Mouse (Mus musculus) erythroblast, embryonic 14.5 days (primary cell): Measurements from ENCODE around the gene Fgd5. TPM values are rescaled to one million over a fixed set of nuclear protein-coding genes. Genes with fewer than 3 reads are reported as not detected.

ENCODE experiments used
- H3K27me3 ChIP-seq: 2 replicates; pipeline ENCODE4 v1.6.1; 2012; ENCODE audit warnings: inconsistent platforms; ENCODE audit not compliant: control insufficient read depth
- H3K36me3 ChIP-seq: 2 replicates; pipeline ENCODE4 v1.6.1; 2012; ENCODE audit warnings: mild to moderate bottlenecking, inconsistent platforms; ENCODE audit not compliant: control insufficient read depth
- H3K4me1 ChIP-seq: 2 replicates; pipeline ENCODE4 v1.6.1; 2012; ENCODE audit warnings: inconsistent platforms; ENCODE audit not compliant: control insufficient read depth
- H3K4me3 ChIP-seq: replicated peaks from 2 replicates; pipeline ENCODE3; 2012; ENCODE audit warnings: moderate library complexity, mild to moderate bottlenecking, inconsistent platforms
- H3K9me3 ChIP-seq: 2 replicates; pipeline ENCODE4 v1.6.1; 2012; ENCODE audit warnings: low read length, inconsistent platforms, mixed read lengths; ENCODE audit not compliant: control insufficient read depth
- GATA1 ChIP-seq: IDR thresholded peaks from 2 replicates; pipeline ENCODE4 v1.6.1; 2012; ENCODE audit warnings: low read length, inconsistent platforms, mixed read lengths
- TAL1 ChIP-seq: IDR thresholded peaks from 3 replicates; pipeline ENCODE4 v1.6.1; 2012; ENCODE audit warnings: low read length, inconsistent platforms, mixed read lengths
- polyA plus RNA-seq: library from polyadenylated mRNA; stranded (reverse); fragments of >175 nt; gene quantifications from 2 replicates; pipeline ENCODE4 v1.2.3, GENCODE M21; 2012

Fgd5 gene
- polyA plus RNA-seq, 1 experiment: 0.01 TPM

DNA sequence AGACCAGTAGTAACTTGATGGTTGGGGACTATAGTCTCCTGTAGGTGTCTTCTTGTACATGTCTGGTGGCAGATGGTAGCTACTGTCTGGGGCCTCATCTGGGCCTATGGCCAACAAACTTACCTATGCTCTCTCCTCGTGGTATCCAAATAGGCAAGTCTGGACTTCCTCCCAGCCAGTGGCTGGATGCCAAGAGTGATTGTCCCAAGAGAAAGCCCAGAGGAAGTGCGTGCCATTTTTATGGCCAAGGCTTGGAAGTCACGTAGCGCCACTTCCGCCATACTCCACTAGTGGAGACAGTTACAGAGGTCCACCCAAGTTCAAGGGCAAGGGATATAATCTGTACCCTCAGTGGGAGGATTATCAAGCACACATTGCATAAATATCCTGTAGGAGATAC lies 62.6 kb downstream of the Fgd5 start:
- TF ChIP-seq TAL1 (no peak), GATA1 (no peak)

GRCm38 (mm10) chr6:92042055-92042454 lies 63.4 kb downstream of the Fgd5 start:
- H3K36me3 ChIP-seq: no peaks in the 10 kb centered on the region
- H3K4me1 ChIP-seq: peaks cover 16% of the 10 kb centered on the region
- H3K9me3 ChIP-seq: no peaks in the 10 kb centered on the region
- H3K4me3 ChIP-seq: no peak overlapping the region
- TF ChIP-seq GATA1 (no peak), TAL1 (no peak)
- H3K27me3 ChIP-seq: no peaks in the 10 kb centered on the region; the same call in 1 of the 2 replicates

More for the DNA sequence above, 62.6 kb downstream of the Fgd5 start:
- no peaks in the 10 kb centered on the region for H3K9me3 ChIP-seq
- no peaks in the 10 kb centered on the region for H3K36me3 ChIP-seq
- H3K4me3 ChIP-seq: no peak overlapping the region
- no peaks in the 10 kb centered on the region; the same call in 1 of the 2 replicates for H3K27me3 ChIP-seq
- H3K4me1 ChIP-seq: peaks cover 16% of the 10 kb centered on the region

DNA sequence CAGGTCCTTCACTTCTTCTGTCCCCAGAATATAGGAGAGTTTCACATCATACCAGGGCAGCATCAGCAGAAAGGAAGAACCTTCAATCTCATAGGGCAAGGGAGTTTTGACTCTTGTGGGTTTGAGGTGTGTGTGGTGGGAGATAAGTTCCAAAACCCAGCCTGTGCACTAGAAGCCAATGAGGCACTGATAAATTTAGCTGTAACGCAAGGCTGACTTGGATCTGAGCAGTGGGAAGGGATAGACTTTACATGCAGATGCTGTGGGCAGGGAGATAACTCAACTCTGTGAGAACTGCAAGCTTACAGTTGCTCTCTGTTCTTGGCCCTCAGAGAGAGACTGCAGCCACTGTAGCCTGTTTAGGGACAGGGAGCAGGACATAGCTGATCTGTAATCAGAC lies 64.2 kb downstream of the Fgd5 start:
- no peaks in the 10 kb centered on the region for H3K36me3 ChIP-seq
- H3K4me3 ChIP-seq: no peak overlapping the region
- H3K9me3 ChIP-seq: no peaks in the 10 kb centered on the region
- TF ChIP-seq GATA1: no peak
- TF ChIP-seq TAL1: no peak
- no peaks in the 10 kb centered on the region; the same call in 1 of the 2 replicates for H3K27me3 ChIP-seq
- H3K4me1 ChIP-seq: peaks cover 16% of the 10 kb centered on the region

DNA sequence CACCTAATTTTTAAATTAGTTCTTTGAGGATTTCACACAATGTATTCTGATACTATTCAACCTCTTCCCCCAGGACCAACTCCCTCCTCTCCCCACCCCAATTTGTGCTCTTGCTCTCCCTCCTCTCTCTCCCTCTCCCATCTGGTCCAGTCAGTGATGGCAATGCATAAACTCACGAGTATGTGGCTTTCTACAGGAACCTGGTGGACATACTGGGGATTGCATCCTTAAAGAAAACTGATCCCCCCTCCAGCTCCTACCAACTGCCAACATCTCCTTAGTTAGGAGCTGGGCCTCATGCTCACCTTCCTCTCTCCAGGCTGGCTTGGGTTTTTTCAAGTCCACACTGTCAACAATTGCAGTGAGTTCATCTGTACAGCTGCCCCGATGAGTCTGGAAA lies 79.1 kb downstream of the Fgd5 start:
- H3K4me1 ChIP-seq: no peaks in the 10 kb centered on the region
- TF ChIP-seq TAL1 (no peak), GATA1 (no peak)
- H3K4me3 ChIP-seq: no peak overlapping the region
- H3K27me3 ChIP-seq: no peaks in the 10 kb centered on the region
- no peaks in the 10 kb centered on the region for H3K36me3 ChIP-seq
- no peaks in the 10 kb centered on the region for H3K9me3 ChIP-seq

DNA sequence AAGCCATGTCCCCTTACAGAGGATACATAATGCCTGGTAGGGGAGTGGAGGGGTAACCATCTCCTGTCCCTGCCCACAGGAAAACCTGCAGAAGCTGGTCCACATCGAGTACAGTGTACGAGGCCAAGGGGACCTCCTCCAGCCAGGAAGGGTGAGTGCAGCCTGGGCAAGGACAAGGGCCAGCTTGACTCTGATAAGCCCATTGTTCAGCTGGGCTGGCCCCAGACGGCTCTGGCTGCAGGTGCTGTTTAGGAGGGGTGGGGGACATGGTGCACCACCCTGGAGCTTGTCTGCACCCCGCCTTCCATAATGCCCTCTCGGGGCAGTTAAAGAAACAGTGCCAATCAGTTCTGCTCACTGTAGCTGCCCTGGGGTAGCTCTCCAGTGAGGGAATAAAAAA lies 83.0 kb downstream of the Fgd5 start:
- TF ChIP-seq TAL1 (no peak), GATA1 (no peak)
- no peaks in the 10 kb centered on the region for H3K27me3 ChIP-seq
- H3K9me3 ChIP-seq: no peaks in the 10 kb centered on the region
- H3K4me1 ChIP-seq: no peaks in the 10 kb centered on the region
- no peaks in the 10 kb centered on the region for H3K36me3 ChIP-seq
- H3K4me3 ChIP-seq: no peak overlapping the region

DNA sequence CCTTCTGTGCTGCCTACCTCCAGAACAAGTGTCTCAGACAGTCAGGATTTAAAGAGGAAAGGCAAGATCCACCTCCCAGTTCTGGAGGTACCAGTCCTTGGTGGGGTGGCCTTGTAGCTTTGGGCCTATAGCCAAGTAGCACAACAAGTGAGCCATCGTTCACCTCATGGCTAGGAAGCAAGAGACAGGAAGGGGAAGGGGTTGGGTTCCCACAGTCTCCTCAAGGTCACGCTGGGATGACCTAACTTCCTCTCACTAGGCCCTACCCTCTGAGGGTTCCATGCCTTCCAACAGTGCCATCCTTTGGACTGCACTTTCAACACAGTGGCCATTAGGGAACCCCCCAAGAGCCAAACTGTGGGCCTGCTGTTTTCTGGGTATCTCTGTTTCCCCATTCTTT lies 84.8 kb downstream of the Fgd5 start:
- Histone ChIP-seq H3K9me3 (no peaks in the 10 kb centered on the region), H3K36me3 (no peaks in the 10 kb centered on the region), H3K27me3 (no peaks in the 10 kb centered on the region), H3K4me1 (no peaks in the 10 kb centered on the region; the same call in 1 of the 2 replicates), H3K4me3 (no peak overlapping the region)
- no peak for TF ChIP-seq TAL1
- no peak for TF ChIP-seq GATA1

DNA sequence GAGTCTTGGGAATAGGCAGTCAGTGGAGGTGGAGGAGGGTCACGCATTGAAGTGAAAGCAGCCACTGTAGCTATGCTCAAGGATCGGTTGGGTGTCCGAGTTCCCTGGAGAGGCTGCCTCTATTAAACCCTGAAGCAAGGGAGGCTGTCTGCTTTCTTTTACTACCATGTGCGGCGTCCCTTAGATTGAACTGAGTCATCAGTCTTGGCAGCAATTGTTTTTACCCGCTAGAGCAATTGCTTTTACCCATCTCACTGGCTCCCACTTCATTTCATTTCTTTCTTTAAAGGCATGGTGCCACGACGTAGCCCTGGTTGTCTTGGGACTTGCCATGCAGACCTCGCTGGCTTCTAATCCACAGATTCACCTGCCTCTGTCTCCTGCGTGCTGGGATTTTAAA lies 85.4 kb downstream of the Fgd5 start:
- Histone ChIP-seq H3K4me3 (no peak overlapping the region), H3K9me3 (no peaks in the 10 kb centered on the region), H3K27me3 (no peaks in the 10 kb centered on the region), H3K36me3 (no peaks in the 10 kb centered on the region), H3K4me1 (no peaks in the 10 kb centered on the region; the same call in 1 of the 2 replicates)
- TF ChIP-seq TAL1 (no peak), GATA1 (no peak)

DNA sequence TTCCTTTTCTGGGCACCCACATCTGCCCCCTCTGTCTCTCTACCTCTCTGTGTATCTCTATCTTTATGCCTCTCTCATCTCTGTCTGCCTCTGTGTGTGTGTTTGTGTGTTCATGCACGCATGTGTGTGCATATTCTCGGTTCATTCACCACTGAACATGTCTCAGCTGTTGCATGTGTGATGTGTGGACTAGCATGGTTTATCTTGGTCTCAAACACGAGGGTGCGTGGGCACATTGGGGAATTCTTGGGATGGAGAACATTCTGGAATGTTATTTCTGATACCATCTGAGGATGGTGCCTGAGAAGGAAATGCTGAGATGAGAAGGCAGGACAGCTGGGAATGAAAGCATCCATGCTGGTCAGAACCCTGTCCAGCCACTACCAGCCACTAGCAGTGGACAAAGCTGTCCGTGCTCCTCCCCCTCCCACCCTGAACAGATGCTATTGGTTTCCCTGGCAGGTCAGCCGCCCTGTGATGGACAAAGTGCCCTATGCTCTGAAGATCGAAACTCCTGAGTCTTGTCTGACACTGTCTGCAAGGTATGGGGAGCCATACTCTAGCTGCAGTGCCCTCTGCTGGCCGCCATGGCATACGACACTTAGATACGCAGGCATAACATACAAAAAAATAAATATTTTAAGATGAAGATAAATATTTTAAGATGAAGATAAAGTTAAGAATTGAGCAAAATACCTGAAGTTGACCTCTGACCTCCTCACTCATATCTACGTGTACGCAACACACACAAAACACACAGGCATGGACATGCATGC lies 87.2 kb downstream of the Fgd5 start:
- no peaks in the 10 kb centered on the region for H3K9me3 ChIP-seq
- H3K27me3 ChIP-seq: no peaks in the 10 kb centered on the region
- H3K4me1 ChIP-seq: no peaks in the 10 kb centered on the region; the same call in 1 of the 2 replicates
- TF ChIP-seq TAL1 (no peak), GATA1 (no peak)
- H3K36me3 ChIP-seq: no peaks in the 10 kb centered on the region
- no peak overlapping the region for H3K4me3 ChIP-seq

DNA sequence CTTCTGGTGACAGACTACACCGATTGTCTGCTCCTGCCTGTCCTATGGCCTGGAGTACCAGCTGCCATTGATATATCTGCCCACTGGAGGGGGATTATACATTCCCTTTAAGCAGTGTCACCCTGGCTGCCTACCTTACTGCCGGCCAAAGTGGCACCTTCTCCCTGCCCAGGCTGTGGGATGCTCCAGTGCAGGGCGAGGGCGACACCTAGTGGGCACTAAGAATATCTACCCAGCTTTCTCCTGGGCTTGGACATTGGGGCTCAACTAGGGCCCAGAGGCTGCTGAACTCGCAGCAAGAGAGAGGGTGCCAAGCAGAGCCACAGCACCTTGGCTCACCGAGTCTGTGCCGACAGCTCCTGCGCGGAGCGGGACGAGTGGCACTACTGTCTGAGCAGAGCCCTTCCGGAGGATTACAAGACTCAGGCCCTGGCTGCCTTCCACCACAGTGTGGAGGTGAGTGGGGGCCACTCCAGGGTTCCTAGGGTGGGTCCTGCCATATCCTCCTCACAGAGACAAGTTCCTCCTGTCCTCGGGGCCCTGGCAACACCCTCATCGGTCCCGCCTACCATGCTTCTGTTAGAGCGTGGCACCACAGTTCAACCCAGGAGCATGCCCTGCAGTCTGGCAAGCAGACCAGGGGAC lies 88.6 kb downstream of the Fgd5 start:
- TF ChIP-seq GATA1 (no peak), TAL1 (no peak)
- H3K4me3 ChIP-seq: no peak overlapping the region
- H3K9me3 ChIP-seq: no peaks in the 10 kb centered on the region
- no peaks in the 10 kb centered on the region; the same call in 1 of the 2 replicates for H3K4me1 ChIP-seq
- H3K36me3 ChIP-seq: no peaks in the 10 kb centered on the region
- no peaks in the 10 kb centered on the region for H3K27me3 ChIP-seq
